Mouse (Mus musculus) bone marrow, adult 2 months (tissue): Measurements from ENCODE around the gene Usp19. TPM values are rescaled to one million over a fixed set of nuclear protein-coding genes. Genes with fewer than 3 reads are reported as not detected.

Source experiments
- H3K27ac ChIP-seq: fragments of 200-500 bp; 2 replicates; pipeline ENCODE4 v1.5.1; 2012; ENCODE audit warnings: low read depth, mild to moderate bottlenecking, control low read depth, inconsistent platforms, low read length; ENCODE audit not compliant: control insufficient read depth, poor library complexity, insufficient read depth
- H3K4me1 ChIP-seq: fragments of 200-500 bp; 2 replicates; pipeline ENCODE4 v1.6.1; 2011; ENCODE audit warnings: low read length; ENCODE audit not compliant: control insufficient read depth, insufficient read depth
- H3K4me3 ChIP-seq: fragments of 200-500 bp; replicated peaks from 2 replicates; pipeline ENCODE3; 2011; ENCODE audit warnings: mild to moderate bottlenecking, low read depth, low read length, control low read depth; ENCODE audit not compliant: control insufficient read depth
- CTCF ChIP-seq: fragments of 200-500 bp; IDR thresholded peaks from 2 replicates; pipeline ENCODE4 v1.5.1; 2011; ENCODE audit warnings: low read length, control low read depth; ENCODE audit not compliant: control insufficient read depth, insufficient read depth
- POLR2A ChIP-seq: fragments of 200-500 bp; IDR thresholded peaks from 2 replicates; pipeline ENCODE4 v1.6.1; 2011; ENCODE audit warnings: low read depth, mild to moderate bottlenecking, control low read depth, low read length, borderline replicate concordance; ENCODE audit not compliant: control insufficient read depth
- WGBS: fragments of 180-500 bp; shearing (Covaris S2); methylation state at CpG from one replicate; pipeline ENCODE4 v1.1.7; 2018; 5-methylcytosine and 5-hydroxymethylcytosine counted together
- polyA plus RNA-seq: library from polyadenylated mRNA; stranded (reverse); fragments of >200 nt; gene quantifications from 2 replicates; pipeline ENCODE4 v1.2.4, GENCODE M21; 2011; ENCODE audit warnings: low replicate concordance; ENCODE audit not compliant: missing spikeins, insufficient read depth, insufficient read length

Usp19 gene
- polyA plus RNA-seq, 1 experiment: 94.4 TPM

- Histone ChIP-seq H3K4me1 (no peaks in the 10 kb centered on the region), H3K27ac (no peak overlapping the region), H3K4me3 (no peak overlapping the region)
- WGBS: 64% methylated on average over 2 of the region's 2 CpGs
- TF ChIP-seq CTCF: no peak
- no peak for TF ChIP-seq POLR2A
Measured at GRCm38 (mm10) chr9:108521604-108522003, 31.2 kb downstream of the Usp19 start.

- no peak for TF ChIP-seq CTCF
- no peak for TF ChIP-seq POLR2A
- H3K4me3 ChIP-seq: no peak overlapping the region
- WGBS: 93% methylated on average over 4 of the region's 4 CpGs
- no peak overlapping the region for H3K27ac ChIP-seq
- H3K4me1 ChIP-seq: no peaks in the 10 kb centered on the region
Measured at GRCm38 (mm10) chr9:108523341-108523740, 32.9 kb downstream of the Usp19 start.

- Histone ChIP-seq H3K4me1 (no peaks in the 10 kb centered on the region), H3K27ac (no peak overlapping the region), H3K4me3 (no peak overlapping the region)
- WGBS: 59% methylated on average over 3 of the region's 3 CpGs
- TF ChIP-seq CTCF (no peak), POLR2A (no peak)
Measured at GRCm38 (mm10) chr9:108525400-108525799, 35.0 kb downstream of the Usp19 start.

- Histone ChIP-seq H3K27ac (no peak overlapping the region), H3K4me3 (no peak overlapping the region), H3K4me1 (no peaks in the 10 kb centered on the region)
- 89% methylated on average over 1 of the region's 1 CpGs for WGBS
- TF ChIP-seq CTCF: no peak
- TF ChIP-seq POLR2A: no peak
Measured at GRCm38 (mm10) chr9:108530954-108531353, 40.6 kb downstream of the Usp19 start.

- no peak for TF ChIP-seq CTCF
- no peak for TF ChIP-seq POLR2A
- H3K4me1 ChIP-seq: no peaks in the 10 kb centered on the region
- H3K27ac ChIP-seq: no peak overlapping the region
- 92% methylated on average over 1 of the region's 1 CpGs for WGBS
- H3K4me3 ChIP-seq: no peak overlapping the region
Measured at GRCm38 (mm10) chr9:108531496-108531895, 41.1 kb downstream of the Usp19 start.

GRCm38 (mm10) chr9:108540846-108541245 is 50.4 kb downstream of the Usp19 start:
- no peak for TF ChIP-seq CTCF
- no peak for TF ChIP-seq POLR2A
- H3K27ac ChIP-seq: no peak overlapping the region

GRCm38 (mm10) chr9:108545986-108546385 is 55.6 kb downstream of the Usp19 start:
- H3K4me1 ChIP-seq: no peaks in the 10 kb centered on the region
- H3K4me3 ChIP-seq: no peak overlapping the region
- no peak overlapping the region for H3K27ac ChIP-seq
- 96% methylated on average over 3 of the region's 3 CpGs for WGBS
- TF ChIP-seq POLR2A (no peak), CTCF (no peak)

More at GRCm38 (mm10) chr9:108540846-108541245, 50.4 kb downstream of the Usp19 start:
- H3K4me3 ChIP-seq: no peak overlapping the region
- H3K4me1 ChIP-seq: no peaks in the 10 kb centered on the region

GRCm38 (mm10) chr9:108546875-108547274 is 56.5 kb downstream of the Usp19 start:
- no peak overlapping the region for H3K4me3 ChIP-seq
- no peak for TF ChIP-seq CTCF
- no peak for TF ChIP-seq POLR2A
- no peak overlapping the region for H3K27ac ChIP-seq
- H3K4me1 ChIP-seq: no peaks in the 10 kb centered on the region
- WGBS: 86% methylated on average over 1 of the region's 1 CpGs

Other genes starting within 250 kb of the Usp19 start
- gene Dag1, start 226.6 kb upstream of the Usp19 start, polyA plus RNA-seq: 2.6 and 2.7 TPM in 2 replicates
- gene Nicn1, start 200.2 kb upstream of the Usp19 start, polyA plus RNA-seq: 2.3 TPM in 2 replicates
- gene Amt, start 193.7 kb upstream of the Usp19 start, polyA plus RNA-seq: 1.7 and 15.2 TPM in 2 replicates
- 138 and 223 TPM in 2 replicates for gene Rhoa, start 184.5 kb upstream of the Usp19 start, polyA plus RNA-seq
- gene Tcta, start 184.4 kb upstream of the Usp19 start, polyA plus RNA-seq: 5.6 and 13.2 TPM in 2 replicates
- gene Gpx1, start 151.7 kb upstream of the Usp19 start, polyA plus RNA-seq: 1,398 and 2,156 TPM in 2 replicates
- gene Usp4, start 142.7 kb upstream of the Usp19 start, polyA plus RNA-seq: 102 and 256 TPM in 2 replicates
- 3.9 TPM in 1 of 2 replicates, not detected in the other for gene 1700102P08Rik, start 97.8 kb upstream of the Usp19 start, polyA plus RNA-seq
- gene Ccdc36, start 62.1 kb upstream of the Usp19 start, polyA plus RNA-seq: 0.34 and 0.87 TPM in 2 replicates
- not detected in 2 replicates for gene BC048562, start 54.1 kb upstream of the Usp19 start, polyA plus RNA-seq
- gene Ccdc71, start 30.1 kb upstream of the Usp19 start, polyA plus RNA-seq: 5.1 and 12.3 TPM in 2 replicates
- gene Klhdc8b, start 29.0 kb upstream of the Usp19 start, polyA plus RNA-seq: 8.1 and 18.3 TPM in 2 replicates
- gene Lamb2, start 10.9 kb upstream of the Usp19 start, polyA plus RNA-seq: 3.8 and 9.0 TPM in 2 replicates
- 76.9 and 170 TPM in 2 replicates for gene Qars, start 17.1 kb downstream of the Usp19 start, polyA plus RNA-seq
- 29.4 and 50.5 TPM in 2 replicates for gene Qrich1, start 26.2 kb downstream of the Usp19 start, polyA plus RNA-seq
- gene Impdh2, start 69.7 kb downstream of the Usp19 start, polyA plus RNA-seq: 56.2 and 207 TPM in 2 replicates
- gene Ndufaf3, start 76.8 kb downstream of the Usp19 start, polyA plus RNA-seq: 14.7 and 23.0 TPM in 2 replicates
- 44.0 and 105 TPM in 2 replicates for gene Dalrd3, start 79.3 kb downstream of the Usp19 start, polyA plus RNA-seq
- 5.8 and 7.9 TPM in 2 replicates for gene Wdr6, start 88.1 kb downstream of the Usp19 start, polyA plus RNA-seq
- 1.4 TPM in 1 of 2 replicates, not detected in the other for gene P4htm, start 107.1 kb downstream of the Usp19 start, polyA plus RNA-seq
- 28.5 and 29.4 TPM in 2 replicates for gene Arih2, start 158.8 kb downstream of the Usp19 start, polyA plus RNA-seq
- 8.4 and 13.7 TPM in 2 replicates for gene Slc25a20, start 171.5 kb downstream of the Usp19 start, polyA plus RNA-seq
- 3.8 and 10.6 TPM in 2 replicates for gene Prkar2a, start 198.7 kb downstream of the Usp19 start, polyA plus RNA-seq